7 mouse cellular contexts compared by ENCODE assay signal in genomic region chr9:107296501-107296965, GRCm38 (mm10). TPM values are rescaled to one million over a fixed set of nuclear protein-coding genes. Genes with fewer than 3 reads are reported as not detected.
DNase-seq lines count a peak whose midpoint lies in the region; ATAC-seq and TF ChIP-seq lines count a peak whose summit lies in the region.

No protein-coding gene starts in this region.

- H3K4me1 ChIP-seq in embryonic facial prominence, embryonic 12.5 days = peaks cover 17% of the 10 kb centered on the region; the same call in 1 of the 2 replicates
- 0 out of 2 replicates have a peak, but pooled peaks cover 8% of the 10 kb centered on the region for H3K4me1 ChIP-seq in limb, embryonic 11.5 days (ENCODE audit: control insufficient read depth, insufficient read depth, low read length)
- peaks cover 13% of the 10 kb centered on the region for H3K4me1 ChIP-seq in midbrain, embryonic 14.5 days (ENCODE audit: control insufficient read depth, insufficient read depth, low read length)
- 0 out of 2 replicates have a peak, but pooled peaks cover 3% of the 10 kb centered on the region for H3K4me1 ChIP-seq in spleen, adult 2 months (ENCODE audit: control insufficient read depth, insufficient read depth, insufficient read length)

- under 1% methylated on average over 31 of the region's 31 CpGs for WGBS in embryonic facial prominence, embryonic 12.5 days
- WGBS in limb, embryonic 11.5 days = under 1% methylated on average over 31 of the region's 31 CpGs
- under 1% methylated on average over 31 of the region's 31 CpGs for WGBS in midbrain, embryonic 14.5 days
- WGBS in spleen, adult 2 months = under 1% methylated on average over 31 of the region's 31 CpGs

- H3K36me3 ChIP-seq in embryonic facial prominence, embryonic 12.5 days = peaks cover 14% of the 10 kb centered on the region
- H3K36me3 ChIP-seq in limb, embryonic 11.5 days (ENCODE audit: control insufficient read depth, insufficient read depth, low read length) = no peaks in the 10 kb centered on the region
- peaks cover 11% of the 10 kb centered on the region for H3K36me3 ChIP-seq in midbrain, embryonic 14.5 days (ENCODE audit: control insufficient read depth, insufficient read depth, low read length)
- no peaks in the 10 kb centered on the region for H3K36me3 ChIP-seq in spleen, adult 2 months (ENCODE audit: control insufficient read depth, insufficient read depth, low read length)

- peak overlapping the region; percentile 64 for H3K4me2 ChIP-seq in embryonic facial prominence, embryonic 12.5 days (replicated peaks)
- peak overlapping the region; percentile 93 for H3K4me2 ChIP-seq in limb, embryonic 11.5 days (ENCODE audit: low read depth, severe bottlenecking)
- peak overlapping the region; percentile 95 for H3K4me2 ChIP-seq in midbrain, embryonic 14.5 days (ENCODE audit: low read length)

- ATAC-seq in embryonic facial prominence, embryonic 12.5 days (ENCODE audit: insufficient number of reproducible peaks, insufficient read depth, low FRiP score, low TSS enrichment) = peak; percentile 95
- ATAC-seq in limb, embryonic 11.5 days (ENCODE audit: insufficient number of reproducible peaks, low FRiP score, low TSS enrichment, low read depth) = peak; percentile 92
- ATAC-seq in midbrain, embryonic 14.5 days (ENCODE audit: low FRiP score, low TSS enrichment) = peak; percentile 95

- H3K27me3 ChIP-seq in embryonic facial prominence, embryonic 12.5 days = no peaks in the 10 kb centered on the region
- no peaks in the 10 kb centered on the region for H3K27me3 ChIP-seq in limb, embryonic 11.5 days (ENCODE audit: control insufficient read depth, insufficient read depth, low read length)
- no peaks in the 10 kb centered on the region for H3K27me3 ChIP-seq in midbrain, embryonic 14.5 days (ENCODE audit: control insufficient read depth, insufficient read depth, low read length)
- no peaks in the 10 kb centered on the region for H3K27me3 ChIP-seq in spleen, adult 2 months (ENCODE audit: control insufficient read depth, insufficient read depth, low read length)

- TF ChIP-seq CTCF in spleen, adult 2 months (IDR thresholded peaks at IDR 0.05; ENCODE audit: extremely low read depth, insufficient read depth, insufficient read length, insufficient replicate concordance) = no peak

- H3K4me3 ChIP-seq in embryonic facial prominence, embryonic 12.5 days = peak overlapping the region; percentile 60
- H3K4me3 ChIP-seq in limb, embryonic 11.5 days (ENCODE audit: low read depth, low read length) = peak overlapping the region; percentile 44
- H3K4me3 ChIP-seq in midbrain, embryonic 14.5 days (replicated peaks; ENCODE audit: low read depth, low read length) = peak overlapping the region; percentile 71
- peak overlapping the region; percentile 78 for H3K4me3 ChIP-seq in spleen, adult 2 months (ENCODE audit: extremely low read depth, insufficient read depth, insufficient read length)

- no peaks in the 10 kb centered on the region for H3K9me3 ChIP-seq in embryonic facial prominence, embryonic 12.5 days
- no peaks in the 10 kb centered on the region; the same call in 1 of the 2 replicates for H3K9me3 ChIP-seq in limb, embryonic 11.5 days (ENCODE audit: control insufficient read depth, low read length)
- H3K9me3 ChIP-seq in midbrain, embryonic 14.5 days (ENCODE audit: control insufficient read depth, low read length) = no peaks in the 10 kb centered on the region

- peak; percentile 90 for DNase-seq in adrenal gland, postnatal 25 days
- DNase-seq in heart, adult 11 months = peak; percentile 100
- peak; percentile 100 for DNase-seq in kidney, adult 18-20 months
- peak; percentile 94 for DNase-seq in limb, embryonic 11.5 days (ENCODE audit: low spot score)
- DNase-seq in midbrain, embryonic 14.5 days = peak; percentile 96
- DNase-seq in spleen, adult 2 months (ENCODE audit: low read depth in 1 of 2, low spot score in 2 of 2) = peak; percentile 61 to 82

- peak overlapping the region; percentile 63 for H3K9ac ChIP-seq in embryonic facial prominence, embryonic 12.5 days
- peak overlapping the region; percentile 45 for H3K9ac ChIP-seq in limb, embryonic 11.5 days (ENCODE audit: low read length)
- H3K9ac ChIP-seq in midbrain, embryonic 14.5 days (replicated peaks; ENCODE audit: low read length) = peak overlapping the region; percentile 66

- peak overlapping the region; percentile 54 for H3K27ac ChIP-seq in embryonic facial prominence, embryonic 12.5 days
- no peak overlapping the region for H3K27ac ChIP-seq in limb, embryonic 11.5 days (replicated peaks; ENCODE audit: low read depth, low read length)
- H3K27ac ChIP-seq in midbrain, embryonic 14.5 days (replicated peaks; ENCODE audit: low read depth, low read length) = no peak overlapping the region
- H3K27ac ChIP-seq in spleen, adult 2 months (ENCODE audit: insufficient read depth, low read length) = peak overlapping the region; percentile 36

- TF ChIP-seq POLR2A in spleen, adult 2 months (IDR thresholded peaks at IDR 0.05; ENCODE audit: low read depth, low read length) = no peak

RNA-seq across cellular contexts. Expression of gene Cish, which starts 0.7 kb away (rescaled TPM):
- 8.1 and 14.9 TPM in 2 replicates for total RNA-seq in adrenal gland, postnatal 25 days (2021)
- polyA plus RNA-seq in embryonic facial prominence, embryonic 12.5 days (2016; fragmentation: Nextera tagmentation; extraction: Ambion mirVana) = 8.4 and 12.0 TPM in 2 replicates
- polyA plus RNA-seq in limb, embryonic 11.5 days (2014; fragmentation: Nextera tagmentation; extraction: Ambion mirVana) = 4.1 and 4.4 TPM in 2 replicates
- polyA plus RNA-seq in midbrain, embryonic 14.5 days (2014; fragmentation: Nextera tagmentation; extraction: Ambion mirVana) = 5.0 and 5.5 TPM in 2 replicates
- 9.3 and 13.3 TPM in 2 replicates for polyA plus RNA-seq in spleen, adult 2 months (2012; rRNA removed)

RNA-seq across cellular contexts. Expression of gene Mapkapk3, which starts 6.9 kb away (rescaled TPM):
- total RNA-seq in adrenal gland, postnatal 25 days (2021) = 56.8 and 57.8 TPM in 2 replicates
- 5.2 and 6.8 TPM in 2 replicates for polyA plus RNA-seq in embryonic facial prominence, embryonic 12.5 days (2016; fragmentation: Nextera tagmentation; extraction: Ambion mirVana)
- polyA plus RNA-seq in limb, embryonic 11.5 days (2014; fragmentation: Nextera tagmentation; extraction: Ambion mirVana) = 4.9 and 5.9 TPM in 2 replicates
- polyA plus RNA-seq in midbrain, embryonic 14.5 days (2014; fragmentation: Nextera tagmentation; extraction: Ambion mirVana) = 1.5 and 1.8 TPM in 2 replicates
- 28.0 and 29.7 TPM in 2 replicates for polyA plus RNA-seq in spleen, adult 2 months (2012; rRNA removed)

RNA-seq across cellular contexts. Expression of gene Hemk1, which starts 41.6 kb away (rescaled TPM):
- total RNA-seq in adrenal gland, postnatal 25 days (2021) = 21.9 and 23.0 TPM in 2 replicates
- polyA plus RNA-seq in embryonic facial prominence, embryonic 12.5 days (2016; fragmentation: Nextera tagmentation; extraction: Ambion mirVana) = 12.4 and 13.2 TPM in 2 replicates
- polyA plus RNA-seq in limb, embryonic 11.5 days (2014; fragmentation: Nextera tagmentation; extraction: Ambion mirVana) = 10.0 and 10.1 TPM in 2 replicates
- 20.9 and 21.7 TPM in 2 replicates for polyA plus RNA-seq in midbrain, embryonic 14.5 days (2014; fragmentation: Nextera tagmentation; extraction: Ambion mirVana)
- polyA plus RNA-seq in spleen, adult 2 months (2012; rRNA removed) = 11.0 and 12.2 TPM in 2 replicates

RNA-seq across cellular contexts. Expression of gene 6430571L13Rik, which starts 43.9 kb away (rescaled TPM):
- 1.4 and 1.5 TPM in 2 replicates for total RNA-seq in adrenal gland, postnatal 25 days (2021)
- polyA plus RNA-seq in embryonic facial prominence, embryonic 12.5 days (2016; fragmentation: Nextera tagmentation; extraction: Ambion mirVana) = 1.4 and 1.8 TPM in 2 replicates
- 0.60 and 0.73 TPM in 2 replicates for polyA plus RNA-seq in limb, embryonic 11.5 days (2014; fragmentation: Nextera tagmentation; extraction: Ambion mirVana)
- 4.1 and 6.3 TPM in 2 replicates for polyA plus RNA-seq in midbrain, embryonic 14.5 days (2014; fragmentation: Nextera tagmentation; extraction: Ambion mirVana)
- 0.29 and 0.50 TPM in 2 replicates for polyA plus RNA-seq in spleen, adult 2 months (2012; rRNA removed)

Comparison
In these comparisons a context has a peak if more than half of its experiments do, and no peak if none do; other contexts are left out.
1. H3K27ac ChIP-seq: peak in embryonic facial prominence, embryonic 12.5 days (single experiment) and spleen, adult 2 months (single experiment); none in limb, embryonic 11.5 days (single experiment) and midbrain, embryonic 14.5 days (single experiment).
2. Peak in every context shown above with its lines, with median percentiles within 50 percentile points of each other: DNase-seq, ATAC-seq, H3K4me2 ChIP-seq, H3K4me3 ChIP-seq and H3K9ac ChIP-seq.